Mouse (Mus musculus): ENCODE results near the gene Btg2. TPM values are rescaled to one million over a fixed set of nuclear protein-coding genes. Genes with fewer than 3 reads are reported as not detected.

Gene Btg2
- total RNA-seq, 2 experiments from 2014 or later, result 22.4 to 26.7 TPM

DNA sequence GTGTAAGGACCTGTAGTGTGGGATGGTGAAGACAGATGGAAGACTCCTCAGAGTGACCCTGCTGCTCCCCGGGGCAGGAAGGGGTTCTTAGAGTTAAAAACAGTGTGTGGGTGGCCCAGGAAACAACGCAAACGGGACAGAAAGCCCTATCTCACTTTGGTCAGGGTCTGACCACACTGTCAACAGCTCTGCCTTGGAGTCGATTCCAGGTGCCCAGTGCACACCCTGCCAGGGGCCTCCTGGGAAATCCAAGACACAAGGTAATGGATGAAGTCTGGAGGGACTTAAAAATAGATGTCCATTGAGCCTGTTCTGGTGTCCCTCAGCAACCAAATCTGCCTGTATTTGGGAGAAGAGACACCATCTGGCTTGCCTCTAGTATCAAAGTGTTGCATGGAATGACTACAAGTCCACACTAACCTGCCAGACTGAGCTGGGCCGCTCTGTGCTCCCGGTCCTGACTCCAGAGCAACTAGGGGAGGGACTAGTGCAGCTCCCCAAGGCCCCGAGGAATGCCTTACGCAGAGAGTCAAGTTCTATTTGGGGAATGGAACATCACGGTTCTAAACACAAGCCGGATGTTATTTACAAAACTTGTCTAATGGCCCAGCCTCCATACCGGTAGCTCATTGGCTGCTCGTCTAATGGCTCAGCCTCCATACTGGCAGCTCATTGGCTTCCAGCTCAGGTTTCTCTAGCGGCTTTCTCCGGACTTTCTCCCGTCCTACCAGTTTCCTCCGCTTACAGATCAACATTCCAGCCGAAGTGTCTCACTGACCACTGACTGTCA lies 20.0 kb upstream of the Btg2 start:
- peak; percentile 47 to 74 for DNase-seq (ENCODE audit: low spot score in 2 of 2)

DNA sequence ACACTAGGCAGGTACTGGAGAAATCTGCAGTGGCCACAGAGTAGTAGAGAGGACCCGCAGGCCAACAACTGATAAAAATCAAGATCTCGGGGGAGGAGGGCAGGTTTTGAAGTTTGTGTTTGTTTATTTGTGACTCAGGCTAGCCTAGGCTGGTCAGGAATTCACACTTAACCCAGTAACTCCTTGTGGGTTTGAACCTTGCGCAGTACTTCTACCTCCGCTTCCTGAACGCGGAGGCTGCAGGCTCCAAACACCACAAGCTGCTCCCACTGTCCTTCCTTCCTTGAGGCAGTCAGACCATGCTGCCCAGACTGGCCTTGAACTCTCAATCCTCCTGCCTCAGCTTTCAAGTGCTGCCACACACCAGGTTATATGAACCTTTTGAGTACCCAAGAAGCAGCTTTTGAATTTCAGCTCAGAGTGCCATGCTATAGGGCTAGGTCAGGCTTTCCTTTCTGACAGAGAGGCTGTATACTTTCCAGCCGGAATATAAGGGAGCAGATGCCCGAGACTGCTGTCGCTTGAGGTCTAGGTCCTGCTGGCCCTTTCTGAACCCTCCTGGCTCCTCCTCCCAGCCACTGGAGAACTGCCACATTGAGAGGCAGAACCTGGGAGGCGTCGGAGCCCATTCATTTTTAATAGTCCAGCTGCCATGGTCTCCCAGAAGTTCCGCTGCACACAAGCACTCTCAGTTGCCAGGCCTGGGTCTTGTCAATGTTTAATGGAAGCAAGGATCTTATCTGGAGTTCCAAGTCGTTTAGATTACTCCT lies 19.2 kb upstream of the Btg2 start:
- DNase-seq (ENCODE audit: low spot score in 2 of 2), result peak in 1 of 2 experiments; percentile 64

- DNase-seq (ENCODE audit: low spot score in 2 of 2), result no peak
Observed at GRCm38 (mm10) chr1:134097080-134097855, 18.3 kb upstream of the Btg2 start.

GRCm38 (mm10) chr1:134096264-134096934 lies 17.5 kb upstream of the Btg2 start:
- no peak for DNase-seq (ENCODE audit: low spot score in 2 of 2)

GRCm38 (mm10) chr1:134095721-134096120 lies 16.8 kb upstream of the Btg2 start:
- DNase-seq (ENCODE audit: low spot score in 2 of 2), result no peak

GRCm38 (mm10) chr1:134095033-134095612 lies 16.2 kb upstream of the Btg2 start:
- no peak for DNase-seq (ENCODE audit: low spot score in 2 of 2)

DNA sequence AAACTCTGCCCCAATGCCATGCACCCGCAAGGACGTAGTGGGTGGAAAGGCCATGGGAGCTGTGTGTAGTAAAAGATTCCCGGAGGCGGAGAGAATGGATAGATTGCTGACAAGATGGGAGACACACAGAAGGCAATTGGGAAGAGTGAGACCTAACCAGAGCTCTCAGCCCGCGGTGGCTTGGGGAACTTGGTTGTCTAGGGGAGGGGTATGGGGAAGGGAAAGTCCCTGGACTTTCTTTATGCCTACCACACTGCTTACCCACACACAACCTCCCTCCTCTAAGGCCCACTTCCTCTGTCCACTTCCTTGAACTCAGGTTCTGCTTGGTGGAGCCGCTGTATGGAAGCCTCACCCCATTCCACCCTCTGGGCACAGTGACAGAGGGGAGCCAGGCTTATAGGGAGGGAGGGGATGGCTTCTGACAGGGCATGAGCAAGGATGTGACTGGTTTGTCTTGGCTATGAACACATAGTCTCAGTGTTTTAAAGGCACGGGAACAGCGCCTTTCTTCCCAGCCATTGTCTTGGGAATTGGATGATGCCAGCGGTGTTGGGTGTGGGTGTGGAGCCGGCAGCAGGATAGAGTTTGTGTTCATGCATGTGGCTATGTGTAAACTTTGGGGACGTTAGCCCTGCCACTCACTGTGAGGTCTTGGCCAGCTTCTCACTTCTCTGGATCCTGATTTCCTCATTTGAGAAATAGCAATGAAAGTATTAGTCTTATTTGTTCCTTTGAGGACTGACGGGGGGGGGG lies 15.0 kb upstream of the Btg2 start:
- DNase-seq (ENCODE audit: low spot score in 2 of 2), result no peak

DNA sequence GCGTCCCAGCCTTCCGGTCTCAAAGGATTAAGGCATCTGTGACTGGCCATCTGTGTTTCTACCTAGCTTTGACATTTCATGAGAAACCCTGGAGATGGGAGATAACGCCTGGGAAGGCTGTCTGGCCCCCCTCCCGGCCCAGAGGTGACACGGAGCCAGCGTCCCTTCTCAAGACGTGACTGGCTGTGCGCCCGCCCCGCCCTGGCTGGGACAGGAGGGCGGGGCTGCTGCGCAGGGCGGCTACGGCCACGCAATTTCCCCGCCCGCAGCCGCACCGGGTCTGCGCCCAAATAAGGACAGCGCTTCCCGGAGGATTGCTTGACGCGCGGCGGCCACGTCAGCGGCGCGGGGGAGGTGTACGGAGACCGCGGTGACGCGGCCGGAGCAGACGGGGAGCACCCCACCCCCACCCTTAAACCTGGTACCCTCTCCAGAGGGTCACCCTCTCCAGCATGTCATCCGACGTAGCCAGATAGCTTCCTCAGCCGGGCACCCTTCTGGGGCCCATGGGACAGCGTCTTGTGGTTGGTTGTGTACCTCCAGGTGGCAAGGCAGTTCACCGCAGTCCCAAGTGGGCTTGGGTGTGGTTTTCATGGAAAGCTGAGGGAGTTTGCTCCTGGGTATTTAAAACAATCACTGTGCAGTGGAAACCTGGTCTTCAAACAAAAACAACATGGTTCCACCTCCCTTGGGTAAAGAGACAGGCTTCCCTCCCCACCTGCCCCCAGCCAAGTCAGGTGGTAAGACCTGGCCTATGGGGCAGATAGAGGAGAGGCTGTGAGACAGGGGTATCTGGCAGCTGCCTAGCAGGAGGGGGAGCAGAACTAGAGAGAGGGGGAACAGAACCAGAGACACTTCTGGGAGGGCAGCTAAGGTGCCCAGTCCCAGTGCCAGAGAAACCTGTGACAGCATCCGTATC lies 14.2 kb upstream of the Btg2 start:
- DNase-seq (ENCODE audit: low spot score in 2 of 2), result peak; percentile 87 to 93

- DNase-seq (ENCODE audit: low spot score in 2 of 2), result no peak
Observed at GRCm38 (mm10) chr1:134092368-134092767, 13.4 kb upstream of the Btg2 start.

- no peak for DNase-seq (ENCODE audit: low spot score in 2 of 2)
Observed at GRCm38 (mm10) chr1:134091851-134092250, 12.9 kb upstream of the Btg2 start.

- no peak for DNase-seq (ENCODE audit: low spot score in 2 of 2)
Observed at GRCm38 (mm10) chr1:134089074-134089473, 10.2 kb upstream of the Btg2 start.

DNA sequence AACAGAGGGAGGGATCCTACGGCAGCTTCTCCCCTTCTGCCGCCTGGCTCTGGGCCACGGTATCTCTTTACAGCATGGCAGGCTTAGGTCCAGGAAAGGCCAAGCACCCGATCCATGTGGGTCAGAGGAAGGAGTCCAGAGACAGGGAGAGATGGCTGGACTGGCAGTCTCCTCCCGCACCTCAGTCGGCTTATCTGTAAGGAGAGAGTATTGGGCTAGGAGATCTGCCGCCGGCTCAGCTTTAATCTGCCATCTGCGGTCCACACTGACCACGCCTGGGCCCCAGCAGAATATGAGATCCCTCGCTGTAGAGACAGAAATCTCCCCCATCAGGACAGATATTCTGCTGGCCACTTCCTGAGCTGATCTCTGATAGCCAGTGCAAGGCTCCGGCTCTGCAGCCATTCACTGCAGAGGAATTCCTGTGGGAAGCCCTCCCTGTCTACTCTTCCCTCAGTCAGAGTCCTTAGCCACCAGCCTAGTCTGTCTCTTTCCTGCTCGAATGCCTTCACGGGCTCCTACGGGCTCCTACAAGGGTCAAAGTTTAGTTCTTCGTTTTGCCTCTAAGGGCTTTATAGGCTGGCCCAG lies 8.0 kb upstream of the Btg2 start:
- peak in 1 of 2 experiments; percentile 50 for DNase-seq (ENCODE audit: low spot score in 2 of 2)

DNA sequence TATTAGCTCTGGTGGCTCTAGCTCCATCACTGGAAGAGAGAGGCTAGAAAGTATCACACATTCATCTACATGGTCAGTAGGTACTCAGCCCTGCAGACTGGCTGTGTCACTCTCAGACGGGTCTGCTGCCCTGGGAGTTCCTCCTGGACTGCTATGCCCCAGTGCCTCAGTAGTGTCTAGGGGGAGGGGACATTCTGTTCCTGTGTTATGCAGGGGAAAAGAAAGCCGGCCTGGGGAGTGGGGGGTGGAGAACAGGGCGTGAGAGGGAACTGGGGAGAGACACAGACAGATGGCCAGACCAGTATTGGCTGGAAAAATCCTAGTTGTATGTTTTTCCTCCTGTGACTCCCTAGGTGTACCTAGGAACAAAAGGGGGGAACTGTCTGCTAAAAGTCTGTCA lies 7.1 kb upstream of the Btg2 start:
- DNase-seq (ENCODE audit: low spot score in 2 of 2), result no peak

DNA sequence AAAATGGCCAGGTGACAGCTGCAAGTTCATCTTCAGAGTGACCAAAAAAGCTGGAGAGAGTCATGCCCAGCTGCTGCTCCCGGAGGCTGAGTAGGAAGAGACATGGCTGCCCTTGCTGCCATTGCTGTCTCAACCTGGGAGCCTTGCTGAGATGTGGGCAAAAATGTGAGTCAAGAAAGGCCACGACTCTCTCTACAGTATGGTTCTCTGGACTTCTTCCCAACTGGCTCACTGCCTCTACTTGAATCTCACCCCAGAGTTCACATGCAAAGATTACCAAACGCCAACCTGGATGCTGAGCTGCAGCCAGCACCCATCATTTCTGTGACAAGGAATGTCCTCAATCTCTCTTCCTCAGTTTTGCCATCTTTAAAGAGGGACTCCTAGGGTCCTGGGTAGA lies 5.2 kb upstream of the Btg2 start:
- DNase-seq (ENCODE audit: low spot score in 2 of 2), result no peak

- DNase-seq (ENCODE audit: low spot score in 2 of 2), result no peak
Observed at GRCm38 (mm10) chr1:134083676-134084075, 4.8 kb upstream of the Btg2 start.

- DNase-seq (ENCODE audit: low spot score in 2 of 2), result no peak
Observed at GRCm38 (mm10) chr1:134082987-134083516, 4.1 kb upstream of the Btg2 start.

- no peak for DNase-seq (ENCODE audit: low spot score in 2 of 2)
Observed at GRCm38 (mm10) chr1:134080881-134081450, 2.0 kb upstream of the Btg2 start.

- DNase-seq (ENCODE audit: low spot score in 2 of 2), result no peak
Observed at GRCm38 (mm10) chr1:134080406-134080805, 1.5 kb upstream of the Btg2 start.
